Mouse (Mus musculus): ENCODE measurements around the gene Adra2c. TPM values are rescaled to one million over a fixed set of nuclear protein-coding genes. Genes with fewer than 3 reads are reported as not detected.

Adra2c gene
- 0.09 and 0.24 TPM in 2 replicates for polyA plus RNA-seq (2015; fragmentation: Nextera tagmentation; extraction: Ambion mirVana)

GRCm38 (mm10) chr5:35278019-35278418 lies at the start of gene Adra2c:
Adra2c (plus strand) TSS chr5:35278319.
- no peak for DNase-seq (ENCODE audit: low spot score)

DNA sequence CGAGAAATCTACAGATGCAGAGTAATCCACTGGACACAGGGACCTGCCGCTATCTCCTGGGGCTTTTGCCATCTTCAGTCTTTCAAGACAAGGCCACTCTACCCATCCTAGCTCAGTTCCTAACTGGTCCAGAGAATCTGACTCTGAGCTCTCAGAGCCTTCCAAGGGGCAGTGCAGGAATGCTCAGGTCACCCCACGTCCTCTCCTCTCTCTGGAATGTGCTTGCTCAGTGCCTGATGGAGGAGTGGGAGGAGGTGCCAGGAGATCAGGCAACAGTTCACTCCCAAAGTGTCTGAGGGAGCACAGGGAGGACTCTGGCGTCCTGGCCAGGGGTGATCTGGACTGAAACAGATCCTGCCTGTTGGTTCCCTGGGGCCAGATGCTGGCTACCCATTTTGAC lies 45.0 kb upstream of the Adra2c start:
- no peak for DNase-seq (ENCODE audit: low spot score)

- no peak for DNase-seq (ENCODE audit: low spot score)
Observed at GRCm38 (mm10) chr5:35237757-35238156, 40.4 kb upstream of the Adra2c start.

GRCm38 (mm10) chr5:35238627-35239026 lies 39.5 kb upstream of the Adra2c start:
- DNase-seq (ENCODE audit: low spot score) = no peak

- no peak for DNase-seq (ENCODE audit: low spot score)
Observed at GRCm38 (mm10) chr5:35241556-35241955, 36.6 kb upstream of the Adra2c start.

DNA sequence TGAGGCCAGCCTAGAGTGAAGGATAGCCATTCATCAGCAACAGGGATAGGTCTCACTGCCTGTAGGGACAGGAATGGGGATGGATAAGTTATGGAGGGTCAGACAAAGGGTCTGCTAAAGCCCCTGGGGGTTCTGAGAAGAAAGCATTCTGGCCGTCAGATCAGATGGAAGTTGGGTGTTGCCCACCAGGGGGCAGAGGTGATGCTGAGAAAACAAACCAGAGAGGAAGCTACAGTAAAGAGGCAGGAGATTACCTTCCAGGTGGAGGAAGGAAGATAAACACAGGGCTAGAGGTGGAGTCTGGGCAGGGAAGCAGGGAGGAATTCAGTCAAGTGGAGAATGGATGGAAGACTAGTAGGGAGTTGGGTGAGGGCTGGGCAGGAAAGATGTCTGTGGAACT lies 33.9 kb upstream of the Adra2c start:
- DNase-seq (ENCODE audit: low spot score) = peak; percentile 5

DNA sequence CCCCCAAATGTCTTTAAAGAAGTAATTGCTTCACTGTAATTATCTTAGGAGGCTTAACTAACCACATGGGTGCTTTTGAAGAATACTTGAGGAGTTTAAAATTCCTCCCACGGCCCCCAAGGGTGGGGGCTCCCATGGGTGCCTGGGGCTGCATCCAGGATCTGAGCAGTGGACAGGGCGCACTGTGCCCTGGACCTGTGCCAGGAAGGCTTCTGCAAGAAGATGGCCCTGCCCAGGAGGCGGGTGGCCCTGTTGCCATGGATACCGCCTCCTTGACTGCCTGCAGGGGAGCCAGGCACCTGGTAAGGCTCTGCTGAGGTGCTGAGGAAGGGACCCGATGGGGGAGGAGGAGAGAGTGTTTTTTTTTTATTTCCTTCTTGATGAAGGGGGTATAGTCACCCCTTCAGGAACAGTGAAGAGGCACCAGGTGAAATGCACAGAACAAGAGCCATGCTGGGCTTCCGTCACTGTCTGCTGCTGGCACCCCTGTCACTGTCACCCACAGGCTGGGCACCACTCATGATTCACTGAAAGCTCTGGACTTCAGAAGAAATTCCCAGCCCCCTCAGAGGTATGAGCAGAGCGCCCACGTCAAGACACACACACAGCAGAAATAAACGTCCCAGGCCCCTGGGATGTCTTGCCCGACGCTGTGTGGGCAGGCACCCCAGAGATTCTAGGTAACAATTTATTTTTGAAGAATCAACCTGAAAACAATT lies 32.4 kb upstream of the Adra2c start:
- no peak for DNase-seq (ENCODE audit: low spot score)

- DNase-seq (ENCODE audit: low spot score) = no peak
Observed at GRCm38 (mm10) chr5:35254964-35255716, 23.0 kb upstream of the Adra2c start.

DNA sequence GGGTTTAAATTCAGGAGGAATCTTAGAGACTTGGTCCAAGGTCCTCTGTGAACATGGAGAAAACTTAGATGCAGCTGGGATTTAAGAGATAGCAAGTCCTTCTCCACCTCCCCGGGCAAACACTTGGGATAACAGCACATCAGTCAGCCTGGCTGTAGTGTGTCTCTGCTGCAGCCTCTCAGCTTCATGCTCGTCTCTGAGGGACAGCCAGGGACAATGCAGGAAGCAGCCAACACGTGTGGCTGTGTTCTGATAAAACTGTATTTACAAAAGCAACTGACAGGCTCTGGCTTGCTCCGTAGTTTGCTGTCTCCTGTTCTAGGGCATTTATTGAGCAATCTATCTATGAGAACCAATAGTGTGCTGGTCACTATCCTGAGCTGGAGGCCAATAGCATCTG lies 14.4 kb upstream of the Adra2c start:
- no peak for DNase-seq (ENCODE audit: low spot score)

GRCm38 (mm10) chr5:35267486-35267885 lies 10.6 kb upstream of the Adra2c start:
- no peak for DNase-seq (ENCODE audit: low spot score)

DNA sequence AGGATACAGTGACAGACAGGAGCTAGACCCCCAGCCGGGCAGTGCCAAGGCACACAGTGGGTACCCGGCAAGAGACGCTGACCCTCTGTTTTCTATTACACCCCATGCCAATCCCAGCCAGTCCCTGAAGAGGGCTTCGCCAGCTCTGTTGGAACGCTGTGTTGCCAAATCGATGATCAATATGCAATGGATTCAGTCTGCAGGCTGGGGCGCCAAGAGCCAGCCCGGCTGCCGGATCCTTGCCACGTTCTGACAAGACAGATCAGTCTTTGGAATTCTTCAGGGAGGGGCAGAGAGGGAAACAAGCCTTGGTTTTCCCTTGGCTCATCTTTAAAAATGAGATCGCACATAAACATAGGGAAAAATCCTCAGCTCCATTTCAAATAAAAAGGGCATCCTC lies 2.8 kb upstream of the Adra2c start:
- DNase-seq (ENCODE audit: low spot score) = no peak

DNA sequence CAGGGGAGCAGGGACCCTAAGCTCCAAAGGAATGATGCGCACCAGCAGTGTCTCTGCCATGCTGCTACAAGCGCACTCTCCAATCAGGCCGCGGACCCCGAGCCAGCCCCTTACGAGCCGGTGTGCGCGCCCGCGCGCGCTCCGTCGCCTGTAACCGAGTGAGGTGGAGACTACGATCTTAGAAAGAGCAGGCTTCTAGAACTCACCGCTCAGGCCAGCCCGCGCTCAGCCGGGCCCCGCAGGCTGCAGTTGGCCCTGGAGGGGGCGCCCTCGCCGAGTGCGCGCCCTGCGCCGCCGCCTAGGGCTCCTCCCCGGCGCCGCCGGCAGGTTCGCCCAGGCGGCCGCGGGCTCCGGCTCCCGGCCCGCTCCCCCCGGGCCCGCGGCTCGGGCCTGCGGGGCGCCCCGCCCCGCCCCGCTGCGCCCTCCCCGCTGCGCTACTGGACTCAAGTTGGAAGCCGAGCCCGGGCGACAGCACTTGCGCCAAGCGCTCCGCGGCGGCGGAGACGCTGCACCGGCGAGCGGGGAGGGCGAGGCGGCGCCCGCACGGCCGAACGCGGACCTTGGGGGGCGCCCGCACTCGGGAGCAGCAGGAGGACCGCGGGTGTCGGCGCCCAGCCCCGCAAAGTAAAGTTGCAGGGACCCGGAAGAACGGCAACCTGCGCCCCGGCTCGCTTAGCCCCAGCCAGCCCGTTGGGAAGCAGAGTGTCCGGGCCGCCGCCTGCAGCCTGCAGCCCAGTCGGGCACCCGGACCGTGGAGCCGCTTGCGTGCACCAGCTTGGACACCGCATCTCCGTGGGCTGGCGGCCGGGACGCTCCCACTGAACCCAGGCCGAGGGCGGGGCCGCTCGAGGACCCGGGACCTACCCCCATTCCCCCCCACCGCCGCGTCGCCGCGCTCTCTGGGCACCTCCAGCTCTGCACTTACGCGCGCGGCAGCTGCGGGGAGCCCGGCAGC lies 899 bp downstream of the Adra2c start:
- no peak for DNase-seq (ENCODE audit: low spot score)

DNA sequence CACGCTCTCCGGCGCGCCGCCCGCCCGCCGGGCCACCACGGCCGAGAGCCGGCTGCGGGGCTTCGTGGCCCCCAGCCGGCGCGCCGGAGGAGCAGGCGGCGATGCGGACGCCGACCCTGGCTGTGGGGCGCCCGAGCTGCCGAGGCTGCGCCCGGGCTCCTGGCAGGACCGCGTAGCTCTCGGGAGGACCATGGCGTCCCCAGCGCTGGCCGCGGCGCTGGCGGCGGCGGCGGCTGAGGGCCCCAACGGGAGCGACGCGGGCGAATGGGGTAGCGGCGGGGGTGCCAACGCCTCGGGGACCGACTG lies 1.5 kb downstream of the Adra2c start:
- DNase-seq (ENCODE audit: low spot score) = no peak

- no peak for DNase-seq (ENCODE audit: low spot score)
Observed at GRCm38 (mm10) chr5:35280002-35280782, 2.1 kb downstream of the Adra2c start.

GRCm38 (mm10) chr5:35280783-35281165 lies 2.7 kb downstream of the Adra2c start:
- DNase-seq (ENCODE audit: low spot score) = no peak

- DNase-seq (ENCODE audit: low spot score) = no peak
Observed at GRCm38 (mm10) chr5:35285281-35285680, 7.2 kb downstream of the Adra2c start.

DNA sequence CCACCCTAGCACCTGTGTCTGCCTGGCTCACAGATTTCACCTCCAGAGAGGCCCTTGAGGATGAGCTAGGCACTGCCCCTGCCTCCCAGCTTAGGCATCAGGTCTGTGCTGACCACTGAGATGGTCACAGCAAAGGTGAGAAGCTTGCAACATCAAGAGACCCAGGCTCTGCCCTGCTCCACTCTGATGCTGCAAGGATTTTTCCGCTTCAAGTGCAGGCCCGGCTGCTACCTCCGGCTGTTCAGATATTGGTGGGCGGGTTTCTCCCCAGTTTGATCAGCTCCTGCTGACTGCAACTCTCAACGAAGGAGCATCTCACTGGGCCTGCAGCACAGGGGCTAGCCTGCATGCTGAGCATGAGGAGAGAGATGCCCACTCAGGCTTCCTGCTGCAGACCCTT lies 8.1 kb downstream of the Adra2c start:
- DNase-seq (ENCODE audit: low spot score) = no peak

DNA sequence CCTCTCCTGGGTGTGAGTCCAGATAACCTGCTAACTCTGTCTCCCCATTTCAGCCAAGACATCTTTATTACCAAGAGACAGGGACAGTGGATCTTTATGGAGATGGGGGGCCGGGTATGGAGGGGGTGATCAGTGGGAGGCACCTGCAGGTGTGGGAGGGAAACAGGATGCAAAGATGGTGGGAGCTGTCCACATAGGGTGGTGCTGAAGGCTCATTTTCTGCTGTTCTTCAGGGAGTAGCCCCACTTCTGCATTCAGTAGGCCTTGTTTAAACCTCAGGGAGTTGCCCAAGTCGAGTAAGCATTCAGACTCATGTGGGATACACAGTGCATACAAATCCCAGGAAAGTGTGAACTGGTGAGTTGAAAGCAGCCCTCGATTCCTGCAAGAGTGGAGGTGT lies 21.5 kb downstream of the Adra2c start:
- peak; percentile 14 for DNase-seq (ENCODE audit: low spot score)

- DNase-seq (ENCODE audit: low spot score) = no peak
Observed at GRCm38 (mm10) chr5:35304191-35304590, 26.1 kb downstream of the Adra2c start.

DNA sequence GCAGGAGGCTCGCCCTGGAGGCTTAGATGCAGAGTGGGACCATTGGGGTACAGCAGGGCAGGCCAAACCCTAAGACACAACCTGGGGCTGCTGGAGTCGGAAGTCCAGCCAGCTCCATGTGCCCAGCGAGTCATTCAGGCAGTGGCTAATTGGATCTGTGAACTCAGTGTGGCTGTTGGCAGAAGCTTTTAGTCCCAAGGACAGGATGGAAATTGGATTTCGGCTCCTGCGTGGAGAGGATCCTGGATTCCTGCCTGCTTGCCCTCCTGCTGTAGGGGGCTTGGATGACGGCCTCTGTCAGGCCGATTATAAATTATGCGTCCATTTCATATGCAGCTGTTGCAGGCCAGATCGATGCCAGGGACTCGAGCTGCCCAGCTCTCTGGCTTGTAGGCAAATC lies 27.2 kb downstream of the Adra2c start:
- no peak for DNase-seq (ENCODE audit: low spot score)

GRCm38 (mm10) chr5:35306692-35307091 lies 28.6 kb downstream of the Adra2c start:
- no peak for DNase-seq (ENCODE audit: low spot score)
